Mouse (Mus musculus): ENCODE measurements around the gene Eml6. TPM values are rescaled to one million over a fixed set of nuclear protein-coding genes. Genes with fewer than 3 reads are reported as not detected.
"Not testable (repeated sequence)": the region's sequence is repeated elsewhere in the genome, so short reads cannot be mapped to it uniquely, and the experiment has no call there.

The Eml6 gene
- total RNA-seq (2021), result 10 to 100 TPM; 32.4 to 33.9 TPM

GRCm38 (mm10) chr11:30025835-30026472, at the start of gene Eml6:
TSS of gene Eml6 (minus strand) at chr11:30026033.
- peak; percentile 96 to 97 for DNase-seq (ENCODE audit: extremely low spot score in 1 of 2, low spot score in 2 of 2)
- intact Hi-C loops (cut with DNase I), result no loop called here

- no peak for DNase-seq (ENCODE audit: extremely low spot score in 1 of 2, low spot score in 2 of 2)
- intact Hi-C loops (cut with DNase I), result no loop called here
Observed at GRCm38 (mm10) chr11:30057299-30057698, 31.5 kb upstream of the Eml6 start.

GRCm38 (mm10) chr11:30025144-30025543, 689 bp downstream of the Eml6 start:
- intact Hi-C loops (cut with DNase I), result no loop called here
- DNase-seq (ENCODE audit: extremely low spot score in 1 of 2, low spot score in 2 of 2), result no peak

GRCm38 (mm10) chr11:30024261-30025071, 1.4 kb downstream of the Eml6 start:
- intact Hi-C loops (cut with DNase I), result no loop called here
- peak; percentile 23 to 56 for DNase-seq (ENCODE audit: extremely low spot score in 1 of 2, low spot score in 2 of 2)

GRCm38 (mm10) chr11:29986257-29986656, 39.6 kb downstream of the Eml6 start:
- intact Hi-C loops (cut with DNase I), result no loop called here
- no peak for DNase-seq (ENCODE audit: extremely low spot score in 1 of 2, low spot score in 2 of 2)

- no peak for DNase-seq (ENCODE audit: extremely low spot score in 1 of 2, low spot score in 2 of 2)
- intact Hi-C loops (cut with DNase I), result no loop called here
Observed at GRCm38 (mm10) chr11:29968874-29969273, 57.0 kb downstream of the Eml6 start.

- intact Hi-C loops (cut with DNase I), result no loop called here
- no peak for DNase-seq (ENCODE audit: extremely low spot score in 1 of 2, low spot score in 2 of 2)
Observed at GRCm38 (mm10) chr11:29959366-29959765, 66.5 kb downstream of the Eml6 start.

GRCm38 (mm10) chr11:29944661-29945060, 81.2 kb downstream of the Eml6 start:
- DNase-seq (ENCODE audit: extremely low spot score in 1 of 2, low spot score in 2 of 2), result no peak
- intact Hi-C loops (cut with DNase I), result no loop called here

GRCm38 (mm10) chr11:29924332-29924731, 101.5 kb downstream of the Eml6 start:
- peak in 1 of 2 experiments; percentile 44 for DNase-seq (ENCODE audit: extremely low spot score in 1 of 2, low spot score in 2 of 2)

GRCm38 (mm10) chr11:29923851-29924250, 102.0 kb downstream of the Eml6 start:
- intact Hi-C loops (cut with DNase I), result no loop called here

More at GRCm38 (mm10) chr11:29924332-29924731, 101.5 kb downstream of the Eml6 start:
- intact Hi-C loops (cut with DNase I), result no loop called here

GRCm38 (mm10) chr11:29913180-29913579, 112.7 kb downstream of the Eml6 start:
- intact Hi-C loops (cut with DNase I), result no loop called here
- peak in 1 of 2 experiments; percentile 28 for DNase-seq (ENCODE audit: extremely low spot score in 1 of 2, low spot score in 2 of 2)

More at GRCm38 (mm10) chr11:29923851-29924250, 102.0 kb downstream of the Eml6 start:
- no peak for DNase-seq (ENCODE audit: extremely low spot score in 1 of 2, low spot score in 2 of 2)

GRCm38 (mm10) chr11:29909330-29909729, 116.5 kb downstream of the Eml6 start:
- no peak for DNase-seq (ENCODE audit: extremely low spot score in 1 of 2, low spot score in 2 of 2)
- intact Hi-C loops (cut with DNase I), result no loop called here

GRCm38 (mm10) chr11:29885160-29885559, 140.7 kb downstream of the Eml6 start:
- intact Hi-C loops (cut with DNase I), result loop anchor here (10.0 kb wide), 1 partner anchor 340 kb away; the partner anchor contains the start of genes Clhc1 and Rps27a
- peak; percentile 56 to 78 for DNase-seq (ENCODE audit: extremely low spot score in 1 of 2, low spot score in 2 of 2)

- DNase-seq (ENCODE audit: extremely low spot score in 1 of 2, low spot score in 2 of 2), result no peak
- intact Hi-C loops (cut with DNase I), result loop anchor here (5.0 to 10.0 kb wide), 2 partner anchors 167 to 340 kb away; partner anchors contain the start of genes Clhc1 and Rps27a
Observed at GRCm38 (mm10) chr11:29884355-29884754, 141.5 kb downstream of the Eml6 start.

- DNase-seq (ENCODE audit: extremely low spot score in 1 of 2, low spot score in 2 of 2), result no peak
- intact Hi-C loops (cut with DNase I), result loop anchor here (5.0 to 10.0 kb wide), 2 partner anchors 166 to 338 kb away; partner anchors contain the start of genes Clhc1 and Rps27a
Observed at GRCm38 (mm10) chr11:29883024-29883423, 142.8 kb downstream of the Eml6 start.

GRCm38 (mm10) chr11:29879641-29880040, 146.2 kb downstream of the Eml6 start:
- intact Hi-C loops (cut with DNase I), result loop anchor here (5.0 to 10.0 kb wide), 2 partner anchors 162 to 335 kb away; partner anchors contain the start of genes Clhc1 and Rps27a
- no peak for DNase-seq (ENCODE audit: extremely low spot score in 1 of 2, low spot score in 2 of 2)

- DNase-seq (ENCODE audit: extremely low spot score in 1 of 2, low spot score in 2 of 2), result no peak
- intact Hi-C loops (cut with DNase I), result no loop called here
Observed at GRCm38 (mm10) chr11:29877981-29878380, 147.9 kb downstream of the Eml6 start.

GRCm38 (mm10) chr11:29877280-29877679, 148.6 kb downstream of the Eml6 start:
- DNase-seq (ENCODE audit: extremely low spot score in 1 of 2, low spot score in 2 of 2), result no peak
- intact Hi-C loops (cut with DNase I), result no loop called here

- DNase-seq (ENCODE audit: extremely low spot score in 1 of 2, low spot score in 2 of 2); intact Hi-C loops (cut with DNase I): not testable (repeated sequence)
Observed at GRCm38 (mm10) chr11:29874781-29875180, 151.1 kb downstream of the Eml6 start.

GRCm38 (mm10) chr11:29870174-29870573, 155.7 kb downstream of the Eml6 start:
- intact Hi-C loops (cut with DNase I), result no loop called here
- no peak for DNase-seq (ENCODE audit: extremely low spot score in 1 of 2, low spot score in 2 of 2)

All from left cerebral cortex, postnatal 10 days (tissue).